Mouse (Mus musculus) G1E (cell line): ENCODE measurements at regions not wholly inside any gene's neighbourhood (a gene's known extent, or its start where the extent isn't known, plus 50 kb on each side); places are given as distances from the start of the nearest gene placed in this dataset.

Experiments used
- ATAC-seq: 2 replicates; pipeline ENCODE4 v1.8.0; 2016; ENCODE audit warnings: mild to moderate bottlenecking; ENCODE audit not compliant: insufficient number of reproducible peaks, poor library complexity, low FRiP score, severe bottlenecking; ENCODE audit errors: extremely low read depth
- DNase-seq: peaks from one replicate; pipeline ENCODE4 v3.0.0; 2012; ENCODE audit warnings: low spot score
- H3K27me3 ChIP-seq: 2 replicates; pipeline ENCODE4 v1.6.1; 2012; ENCODE audit warnings: mild to moderate bottlenecking, low read length, inconsistent platforms; ENCODE audit not compliant: insufficient read depth
- H3K36me3 ChIP-seq: replicated peaks from 2 replicates; pipeline ENCODE3; 2012; ENCODE audit warnings: mild to moderate bottlenecking, inconsistent platforms
- H3K4me1 ChIP-seq: 2 replicates; pipeline ENCODE4 v1.6.1; 2012; ENCODE audit warnings: low read depth, low read length, inconsistent platforms, mixed read lengths; ENCODE audit not compliant: insufficient read depth
- H3K4me3 ChIP-seq: 2 replicates; pipeline ENCODE4 v1.5.1; 2012; ENCODE audit warnings: low read depth, mild to moderate bottlenecking, inconsistent platforms, low read length, moderate library complexity, mixed read lengths
- H3K9me3 ChIP-seq: replicated peaks from 2 replicates; pipeline ENCODE4 v1.6.1; 2012; ENCODE audit warnings: inconsistent platforms
- CTCF ChIP-seq: IDR thresholded peaks from 2 replicates; pipeline ENCODE4 v1.5.1; 2012; ENCODE audit warnings: low read depth, low read length, inconsistent platforms, mixed read lengths
- GATA1 ChIP-seq: IDR thresholded peaks from 2 replicates; pipeline ENCODE4 v1.6.1; 2012; ENCODE audit warnings: borderline replicate concordance, low read length, inconsistent platforms, mixed read lengths
- GATA2 ChIP-seq: IDR thresholded peaks from 2 replicates; pipeline ENCODE4 v1.6.1; 2012; ENCODE audit warnings: low read depth, low read length, inconsistent platforms, borderline replicate concordance
- POLR2AphosphoS5 ChIP-seq: IDR thresholded peaks from 2 replicates; pipeline ENCODE4 v1.6.1; 2012; ENCODE audit warnings: low read depth, low read length, inconsistent platforms; ENCODE audit not compliant: insufficient replicate concordance
- TAL1 ChIP-seq: conservative IDR thresholded peaks from 2 replicates; pipeline ENCODE4 v1.6.1; 2012; ENCODE audit warnings: low read depth, low read length, inconsistent platforms, mixed read lengths

- Histone ChIP-seq H3K4me1 (no peaks in the 10 kb centered on the region), H3K27me3 (0 out of 2 replicates have a peak, but pooled peaks cover 6% of the 10 kb centered on the region), H3K36me3 (no peaks in the 10 kb centered on the region), H3K4me3 (no peak overlapping the region), H3K9me3 (no peaks in the 10 kb centered on the region)
- ATAC-seq (no peak), DNase-seq (no peak)
- TF ChIP-seq POLR2AphosphoS5: no peak
- no peak for TF ChIP-seq TAL1
- no peak for TF ChIP-seq GATA2
- no peak for TF ChIP-seq CTCF
- no peak for TF ChIP-seq GATA1
Measured at GRCm38 (mm10) chr9:23911851-23912250, 185.9 kb upstream of the Npsr1 start.

GRCm38 (mm10) chr9:23917345-23917744 lies 180.5 kb upstream of the Npsr1 start:
- ATAC-seq: no peak
- H3K4me3 ChIP-seq: no peak overlapping the region

DNA sequence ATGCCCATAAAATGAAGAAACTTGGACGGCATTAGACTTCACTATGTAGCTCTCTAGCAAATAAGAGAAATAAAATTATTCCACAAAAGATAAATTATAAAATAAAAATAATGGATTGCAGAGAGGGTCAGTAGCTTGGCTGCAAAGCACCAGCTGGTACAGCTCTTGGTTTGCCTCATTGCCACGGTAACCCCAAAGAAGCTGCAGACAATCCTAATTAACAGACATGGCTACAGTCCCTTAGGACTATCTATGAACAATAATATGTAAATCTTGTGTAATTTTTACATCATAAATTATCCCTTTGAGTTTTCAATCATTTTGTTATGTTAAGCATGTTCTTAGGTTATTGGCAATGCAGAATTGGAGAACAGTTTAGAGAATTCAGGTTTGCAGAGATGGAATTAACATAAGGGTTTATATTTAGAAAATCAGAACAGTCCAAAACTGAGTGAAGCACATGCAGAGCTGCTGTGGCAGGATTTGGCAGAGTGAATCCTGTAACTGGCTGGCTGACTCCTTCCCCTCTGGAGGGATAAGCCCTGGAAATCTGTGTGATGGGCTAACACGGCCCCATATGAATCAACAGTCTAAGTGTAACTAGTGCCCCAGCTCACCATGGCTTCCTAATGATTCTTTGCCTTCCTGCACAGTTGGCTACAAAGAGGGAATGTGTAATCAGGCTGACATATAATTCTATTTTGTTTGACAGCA lies 178.4 kb upstream of the Npsr1 start:
- ATAC-seq (no peak), DNase-seq (no peak)
- Histone ChIP-seq H3K36me3 (no peaks in the 10 kb centered on the region), H3K4me3 (no peak overlapping the region), H3K4me1 (no peaks in the 10 kb centered on the region), H3K27me3 (0 out of 2 replicates have a peak, but pooled peaks cover 6% of the 10 kb centered on the region), H3K9me3 (no peaks in the 10 kb centered on the region)
- TF ChIP-seq GATA2: no peak
- no peak for TF ChIP-seq TAL1
- TF ChIP-seq GATA1: no peak
- TF ChIP-seq CTCF: no peak
- TF ChIP-seq POLR2AphosphoS5: no peak

More at GRCm38 (mm10) chr9:23917345-23917744, 180.5 kb upstream of the Npsr1 start:
- Histone ChIP-seq H3K4me1 (no peaks in the 10 kb centered on the region), H3K9me3 (no peaks in the 10 kb centered on the region), H3K27me3 (0 out of 2 replicates have a peak, but pooled peaks cover 6% of the 10 kb centered on the region), H3K36me3 (no peaks in the 10 kb centered on the region)
- no peak for DNase-seq
- TF ChIP-seq TAL1: no peak
- TF ChIP-seq POLR2AphosphoS5: no peak
- TF ChIP-seq CTCF: no peak
- TF ChIP-seq GATA1: no peak
- no peak for TF ChIP-seq GATA2

GRCm38 (mm10) chr9:23932185-23932584 lies 165.6 kb upstream of the Npsr1 start:
- no peaks in the 10 kb centered on the region for H3K36me3 ChIP-seq
- ATAC-seq (no peak), DNase-seq (no peak)
- no peaks in the 10 kb centered on the region for H3K9me3 ChIP-seq
- H3K27me3 ChIP-seq: peaks cover 5% of the 10 kb centered on the region
- no peak overlapping the region for H3K4me3 ChIP-seq
- H3K4me1 ChIP-seq: no peaks in the 10 kb centered on the region
- no peak for TF ChIP-seq CTCF
- no peak for TF ChIP-seq TAL1
- no peak for TF ChIP-seq POLR2AphosphoS5
- no peak for TF ChIP-seq GATA1
- TF ChIP-seq GATA2: no peak

DNA sequence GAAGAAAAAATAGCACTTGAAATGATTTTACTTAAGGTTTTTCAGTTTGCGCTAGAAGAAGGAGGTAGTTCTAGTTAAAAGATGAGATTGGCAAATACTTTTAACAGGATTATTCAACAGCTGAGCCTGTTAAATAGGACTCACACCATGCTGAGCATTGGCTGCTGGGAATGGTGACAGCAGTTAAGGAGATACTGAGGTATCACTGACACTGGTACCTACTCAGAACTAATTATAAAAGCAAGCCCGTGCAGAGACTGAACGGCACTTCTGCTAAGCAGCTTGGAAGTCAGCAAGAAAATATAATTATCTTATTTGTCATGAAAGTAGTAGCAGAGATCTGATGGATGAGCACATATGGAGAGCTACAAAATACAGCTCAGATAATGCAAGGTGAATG lies 163.5 kb upstream of the Npsr1 start:
- peaks cover 3% of the 10 kb centered on the region for H3K27me3 ChIP-seq
- DNase-seq (no peak), ATAC-seq (no peak)
- H3K36me3 ChIP-seq: no peaks in the 10 kb centered on the region
- H3K9me3 ChIP-seq: no peaks in the 10 kb centered on the region
- TF ChIP-seq TAL1: no peak
- TF ChIP-seq GATA2: no peak
- no peak for TF ChIP-seq POLR2AphosphoS5
- TF ChIP-seq CTCF: no peak
- no peak for TF ChIP-seq GATA1
- no peak overlapping the region for H3K4me3 ChIP-seq
- no peaks in the 10 kb centered on the region for H3K4me1 ChIP-seq

DNA sequence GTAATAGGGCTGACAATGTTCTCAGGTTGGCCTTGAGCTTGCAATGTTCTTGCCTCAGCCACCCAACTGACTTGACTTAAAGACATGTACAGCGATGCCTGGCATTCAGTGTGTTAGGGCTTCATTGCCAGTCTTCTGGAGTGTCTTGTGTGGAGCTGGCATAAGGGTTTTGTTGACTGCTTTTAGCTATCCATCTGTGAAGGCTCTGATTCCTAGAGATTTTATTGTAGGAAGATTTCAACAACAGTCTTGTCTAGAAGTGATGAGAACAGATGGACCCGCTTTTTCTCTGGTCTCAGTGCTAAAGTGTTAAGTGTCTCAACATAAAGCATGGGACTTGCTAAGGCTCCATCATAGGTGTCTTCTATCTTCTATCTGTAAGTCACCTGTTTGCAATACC lies 145.3 kb upstream of the Npsr1 start:
- Histone ChIP-seq H3K4me1 (no peaks in the 10 kb centered on the region), H3K36me3 (no peaks in the 10 kb centered on the region), H3K4me3 (no peak overlapping the region), H3K9me3 (no peaks in the 10 kb centered on the region), H3K27me3 (no peaks in the 10 kb centered on the region)
- TF ChIP-seq GATA1: no peak
- TF ChIP-seq GATA2: no peak
- no peak for TF ChIP-seq POLR2AphosphoS5
- no peak for TF ChIP-seq CTCF
- TF ChIP-seq TAL1: no peak
- ATAC-seq (no peak), DNase-seq (no peak)
